Mouse (Mus musculus): Measurements from ENCODE around the gene Adam33. TPM values are rescaled to one million over a fixed set of nuclear protein-coding genes. Genes with fewer than 3 reads are reported as not detected.
"Not testable (repeated sequence)": the region's sequence is repeated elsewhere in the genome, so short reads cannot be mapped to it uniquely, and the experiment has no call there.

The Adam33 gene
- 0.36 and 0.95 TPM in 2 replicates for polyA plus RNA-seq (2014; fragmentation: Nextera tagmentation; extraction: Ambion mirVana)

DNA sequence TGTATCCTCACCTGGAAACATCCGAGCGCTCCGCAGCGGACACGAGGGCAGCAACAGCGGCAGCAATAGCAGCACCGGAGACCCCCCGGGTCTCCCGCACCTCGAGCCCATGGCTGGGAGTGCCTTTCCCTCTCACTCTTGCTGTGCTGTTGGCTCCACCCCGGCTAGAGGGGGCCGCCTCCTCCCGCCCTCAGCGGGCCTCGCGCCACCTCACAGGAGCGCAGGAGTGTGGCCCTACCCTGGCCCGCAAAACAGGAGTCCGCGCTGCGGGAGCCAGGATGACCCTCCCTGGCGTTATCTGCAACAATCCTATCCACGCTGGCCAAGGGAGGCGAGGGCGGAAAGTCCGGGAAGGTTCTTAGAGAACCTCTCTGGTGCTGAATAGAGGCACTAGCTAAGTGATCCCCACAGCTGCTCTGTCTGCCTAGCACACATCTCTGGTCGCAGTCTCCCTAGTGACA is at the start of gene Adam33:
Adam33 (minus strand) TSS at position 411 of the 461 bp plus-strand sequence.
- Histone ChIP-seq H3K9ac (ENCODE audit: low read length) (no peak within 1 kb of the TSS), H3K27me3 (ENCODE audit: control insufficient read depth, insufficient read depth, low read length) (peaks cover 6% of the 10 kb centered on the region; the same call in 1 of the 2 replicates), H3K9me3 (ENCODE audit: control insufficient read depth, low read length) (no peaks in the 10 kb centered on the region), H3K27ac (ENCODE audit: low read depth, low read length) (no peak within 1 kb of the TSS), H3K36me3 (ENCODE audit: control insufficient read depth, insufficient read depth, low read length) (no peaks in the 10 kb centered on the region), H3K4me3 (ENCODE audit: low read depth, low read length) (peak within 1 kb of the TSS; percentile 1; the same call in 1 of the 2 replicates), H3K4me1 (replicated peaks; ENCODE audit: control insufficient read depth, insufficient read depth, low read length) (no peaks in the 10 kb centered on the region), H3K4me2 (ENCODE audit: low read depth, low read length, severe bottlenecking) (peak within 1 kb of the TSS; percentile 38)
- DNase-seq (ENCODE audit: low spot score) = peak; percentile 53
- no peak for ATAC-seq (replicated peaks; ENCODE audit: low FRiP score)
- 2% methylated on average over 21 of the region's 27 CpGs for WGBS

DNA sequence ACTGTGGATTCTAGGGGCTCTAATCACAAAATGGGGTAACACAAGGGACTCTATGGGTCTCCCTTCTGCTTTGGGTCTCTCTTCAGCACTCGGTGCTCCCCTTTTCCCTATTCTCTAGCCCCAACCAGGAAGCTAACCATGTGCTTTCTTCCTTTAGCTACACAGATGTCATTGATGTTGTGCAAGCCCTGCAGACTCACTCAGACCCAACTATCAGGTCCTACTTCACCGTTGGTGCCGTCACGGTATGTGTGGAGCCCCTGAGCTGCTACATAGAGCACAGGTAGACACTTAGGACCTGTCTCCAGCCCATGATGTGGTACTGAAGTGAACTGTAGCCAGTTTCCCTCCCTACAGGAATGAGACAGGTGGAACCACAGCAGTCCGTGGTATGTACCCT is 42.4 kb upstream of the Adam33 start:
- 91% methylated on average over 5 of the region's 5 CpGs for WGBS
- no peaks in the 10 kb centered on the region for H3K9me3 ChIP-seq (ENCODE audit: control insufficient read depth, low read length)
- no peak overlapping the region for H3K27ac ChIP-seq (ENCODE audit: low read depth, low read length)
- H3K4me2 ChIP-seq (ENCODE audit: low read depth, low read length, severe bottlenecking) = no peak overlapping the region
- no peak overlapping the region for H3K4me3 ChIP-seq (ENCODE audit: low read depth, low read length)
- ATAC-seq (replicated peaks; ENCODE audit: low FRiP score) = no peak
- H3K27me3 ChIP-seq (ENCODE audit: control insufficient read depth, insufficient read depth, low read length) = no peaks in the 10 kb centered on the region
- no peaks in the 10 kb centered on the region for H3K4me1 ChIP-seq (replicated peaks; ENCODE audit: control insufficient read depth, insufficient read depth, low read length)
- H3K36me3 ChIP-seq (ENCODE audit: control insufficient read depth, insufficient read depth, low read length) = no peaks in the 10 kb centered on the region
- no peak for DNase-seq (ENCODE audit: low spot score)
- H3K9ac ChIP-seq (ENCODE audit: low read length) = no peak overlapping the region

DNA sequence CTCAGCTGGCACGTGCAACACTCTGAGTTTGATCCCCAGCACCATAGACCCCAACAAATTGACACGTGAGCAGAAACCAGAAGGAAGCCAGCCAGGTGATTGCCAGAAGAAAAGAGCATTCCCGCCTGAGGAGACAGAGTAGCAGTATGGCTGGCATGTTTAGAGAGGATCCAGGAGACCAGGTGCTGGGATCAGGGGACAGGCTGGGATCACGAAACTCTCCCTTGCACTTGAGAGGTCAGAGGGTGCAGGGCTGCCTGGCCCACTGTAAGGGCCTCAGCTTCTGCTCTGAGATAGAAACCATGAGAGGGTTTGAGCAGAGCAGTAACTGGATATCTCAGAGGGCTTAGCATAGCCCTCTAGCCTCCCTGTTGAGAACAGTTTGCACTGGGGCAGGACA is 41.4 kb upstream of the Adam33 start:
- H3K27me3 ChIP-seq (ENCODE audit: control insufficient read depth, insufficient read depth, low read length); H3K27ac ChIP-seq (ENCODE audit: low read depth, low read length); DNase-seq (ENCODE audit: low spot score); H3K4me3 ChIP-seq (ENCODE audit: low read depth, low read length); ATAC-seq (replicated peaks; ENCODE audit: low FRiP score); H3K9me3 ChIP-seq (ENCODE audit: control insufficient read depth, low read length); H3K4me2 ChIP-seq (ENCODE audit: low read depth, low read length, severe bottlenecking); H3K9ac ChIP-seq (ENCODE audit: low read length); H3K36me3 ChIP-seq (ENCODE audit: control insufficient read depth, insufficient read depth, low read length); H3K4me1 ChIP-seq (replicated peaks; ENCODE audit: control insufficient read depth, insufficient read depth, low read length): not testable (repeated sequence)
- 61% methylated on average over 4 of the region's 4 CpGs for WGBS

DNA sequence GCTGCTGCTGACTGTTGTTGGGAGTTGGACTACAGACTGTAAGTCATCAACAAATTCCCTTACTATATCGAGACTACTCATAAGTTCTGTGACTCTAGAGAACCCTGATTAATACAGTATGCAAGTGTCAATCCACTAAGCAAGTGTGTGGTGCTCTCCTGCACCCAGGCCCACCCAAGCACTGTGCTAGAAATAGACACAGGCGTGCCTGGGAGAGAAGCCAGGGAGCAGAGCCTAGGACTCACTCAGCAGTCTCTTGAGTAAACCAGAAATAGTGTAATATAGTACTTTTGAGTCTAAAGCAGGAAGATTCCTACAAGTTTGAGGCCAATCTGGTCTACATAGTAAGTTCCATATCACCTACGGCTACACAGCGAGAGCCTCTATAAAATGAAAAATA is 40.4 kb upstream of the Adam33 start:
- no peak for ATAC-seq (replicated peaks; ENCODE audit: low FRiP score)
- no peaks in the 10 kb centered on the region for H3K4me1 ChIP-seq (replicated peaks; ENCODE audit: control insufficient read depth, insufficient read depth, low read length)

GRCm38 (mm10) chr2:131101530-131101929 is 37.9 kb upstream of the Adam33 start:
- 45% methylated on average over 3 of the region's 3 CpGs for WGBS
- no peak overlapping the region for H3K27ac ChIP-seq (ENCODE audit: low read depth, low read length)
- no peaks in the 10 kb centered on the region for H3K4me1 ChIP-seq (replicated peaks; ENCODE audit: control insufficient read depth, insufficient read depth, low read length)
- H3K4me3 ChIP-seq (ENCODE audit: low read depth, low read length) = no peak overlapping the region
- no peaks in the 10 kb centered on the region for H3K9me3 ChIP-seq (ENCODE audit: control insufficient read depth, low read length)
- no peaks in the 10 kb centered on the region for H3K36me3 ChIP-seq (ENCODE audit: control insufficient read depth, insufficient read depth, low read length)
- no peaks in the 10 kb centered on the region for H3K27me3 ChIP-seq (ENCODE audit: control insufficient read depth, insufficient read depth, low read length)
- ATAC-seq (replicated peaks; ENCODE audit: low FRiP score) (no peak), DNase-seq (ENCODE audit: low spot score) (no peak)
- no peak overlapping the region for H3K9ac ChIP-seq (ENCODE audit: low read length)
- no peak overlapping the region for H3K4me2 ChIP-seq (ENCODE audit: low read depth, low read length, severe bottlenecking)

More for the DNA sequence above, 40.4 kb upstream of the Adam33 start:
- 93% methylated on average over 4 of the region's 4 CpGs for WGBS
- Histone ChIP-seq H3K27ac (ENCODE audit: low read depth, low read length) (no peak overlapping the region), H3K4me3 (ENCODE audit: low read depth, low read length) (no peak overlapping the region), H3K9me3 (ENCODE audit: control insufficient read depth, low read length) (no peaks in the 10 kb centered on the region), H3K4me2 (ENCODE audit: low read depth, low read length, severe bottlenecking) (no peak overlapping the region), H3K27me3 (ENCODE audit: control insufficient read depth, insufficient read depth, low read length) (no peaks in the 10 kb centered on the region), H3K36me3 (ENCODE audit: control insufficient read depth, insufficient read depth, low read length) (no peaks in the 10 kb centered on the region), H3K9ac (ENCODE audit: low read length) (no peak overlapping the region)
- no peak for DNase-seq (ENCODE audit: low spot score)

DNA sequence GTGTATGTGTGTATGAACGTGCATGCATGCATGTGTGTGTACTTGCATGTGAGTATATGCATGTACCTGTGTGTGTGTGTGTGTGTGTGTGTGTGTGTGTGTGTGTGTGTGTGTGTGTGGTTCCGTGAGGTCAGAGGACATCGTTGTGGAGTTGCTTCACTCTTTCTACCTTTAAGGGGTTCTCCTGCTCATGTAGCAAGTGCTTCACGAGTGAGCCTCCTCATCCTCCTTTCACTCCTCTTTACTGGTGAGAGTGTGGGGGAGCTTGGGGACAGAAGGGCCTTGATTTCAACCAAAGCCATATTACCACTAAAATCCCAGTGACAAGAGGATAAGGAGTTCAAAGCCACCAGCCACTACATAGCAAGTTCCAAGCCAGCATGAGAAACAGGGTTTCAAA is 33.5 kb upstream of the Adam33 start:
- Histone ChIP-seq H3K4me1 (replicated peaks; ENCODE audit: control insufficient read depth, insufficient read depth, low read length) (no peaks in the 10 kb centered on the region), H3K36me3 (ENCODE audit: control insufficient read depth, insufficient read depth, low read length) (no peaks in the 10 kb centered on the region), H3K9me3 (ENCODE audit: control insufficient read depth, low read length) (no peaks in the 10 kb centered on the region), H3K27ac (ENCODE audit: low read depth, low read length) (no peak overlapping the region), H3K27me3 (ENCODE audit: control insufficient read depth, insufficient read depth, low read length) (no peaks in the 10 kb centered on the region), H3K4me3 (ENCODE audit: low read depth, low read length) (no peak overlapping the region), H3K9ac (ENCODE audit: low read length) (no peak overlapping the region), H3K4me2 (ENCODE audit: low read depth, low read length, severe bottlenecking) (no peak overlapping the region)
- DNase-seq (ENCODE audit: low spot score) = no peak
- ATAC-seq (replicated peaks; ENCODE audit: low FRiP score) = no peak
- 76% methylated on average over 4 of the region's 4 CpGs for WGBS

DNA sequence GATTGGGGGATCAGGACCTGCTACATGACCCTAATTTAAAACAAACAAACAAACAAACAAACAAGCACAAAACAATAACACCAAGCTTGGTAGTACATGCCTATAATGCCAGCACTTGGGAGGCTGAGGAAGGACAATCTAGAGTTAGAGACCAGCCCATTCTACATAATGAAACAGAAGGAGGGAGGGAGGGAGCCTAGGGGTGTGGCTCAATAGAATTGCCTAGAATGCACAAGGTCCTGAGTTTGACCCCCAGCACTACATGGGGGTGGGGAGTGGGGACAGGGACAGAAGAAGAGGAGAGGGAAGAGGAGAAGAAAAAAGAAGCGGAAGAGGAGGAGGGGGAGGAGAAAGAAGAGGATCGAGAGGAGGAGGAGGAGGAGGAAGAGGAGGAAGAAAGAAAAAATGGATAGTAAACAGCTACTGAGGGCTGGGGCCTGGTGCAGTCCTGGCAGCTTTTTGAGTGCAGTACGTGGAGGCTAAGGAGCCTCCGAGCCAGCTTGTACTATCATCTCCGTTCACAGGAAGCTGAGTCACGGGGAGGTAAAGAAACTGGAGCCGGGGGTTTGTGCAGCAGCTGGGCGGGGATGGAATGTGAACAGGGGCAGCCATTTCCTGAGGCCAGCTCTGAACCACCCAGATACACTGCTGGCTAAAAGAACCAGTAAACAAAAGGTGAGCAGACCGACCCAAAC is 32.6 kb upstream of the Adam33 start:
- Histone ChIP-seq H3K4me2 (ENCODE audit: low read depth, low read length, severe bottlenecking) (no peak overlapping the region), H3K9ac (ENCODE audit: low read length) (peak overlapping the region; percentile 41; the same call in 1 of the 2 replicates)

GRCm38 (mm10) chr2:131094823-131095222 is 31.2 kb upstream of the Adam33 start:
- H3K9me3 ChIP-seq (ENCODE audit: control insufficient read depth, low read length) = no peaks in the 10 kb centered on the region
- ATAC-seq (replicated peaks; ENCODE audit: low FRiP score) = 0 out of 2 replicates have a peak, but pooled peaks have one; percentile 21
- H3K4me1 ChIP-seq (replicated peaks; ENCODE audit: control insufficient read depth, insufficient read depth, low read length) = no peaks in the 10 kb centered on the region
- no peak overlapping the region for H3K9ac ChIP-seq (ENCODE audit: low read length)
- no peak overlapping the region for H3K4me2 ChIP-seq (ENCODE audit: low read depth, low read length, severe bottlenecking)
- 0% methylated on average over 1 of the region's 1 CpGs for WGBS
- no peak overlapping the region for H3K27ac ChIP-seq (ENCODE audit: low read depth, low read length)
- peak; percentile 88 for DNase-seq (ENCODE audit: low spot score)
- H3K36me3 ChIP-seq (ENCODE audit: control insufficient read depth, insufficient read depth, low read length) = no peaks in the 10 kb centered on the region
- H3K27me3 ChIP-seq (ENCODE audit: control insufficient read depth, insufficient read depth, low read length) = no peaks in the 10 kb centered on the region
- no peak overlapping the region for H3K4me3 ChIP-seq (ENCODE audit: low read depth, low read length)

More for the DNA sequence above, 32.6 kb upstream of the Adam33 start:
- no peaks in the 10 kb centered on the region for H3K9me3 ChIP-seq (ENCODE audit: control insufficient read depth, low read length)
- ATAC-seq (replicated peaks; ENCODE audit: low FRiP score) (peak; percentile 33), DNase-seq (ENCODE audit: low spot score) (peak; percentile 68)
- H3K36me3 ChIP-seq (ENCODE audit: control insufficient read depth, insufficient read depth, low read length) = no peaks in the 10 kb centered on the region
- 20% methylated on average over 9 of the region's 9 CpGs for WGBS
- H3K27me3 ChIP-seq (ENCODE audit: control insufficient read depth, insufficient read depth, low read length) = no peaks in the 10 kb centered on the region
- H3K4me3 ChIP-seq (ENCODE audit: low read depth, low read length) = no peak overlapping the region
- H3K4me1 ChIP-seq (replicated peaks; ENCODE audit: control insufficient read depth, insufficient read depth, low read length) = no peaks in the 10 kb centered on the region
- peak overlapping the region; percentile 50; the same call in 1 of the 2 replicates for H3K27ac ChIP-seq (ENCODE audit: low read depth, low read length)

GRCm38 (mm10) chr2:131093577-131093976 is 30.0 kb upstream of the Adam33 start:
- Histone ChIP-seq H3K36me3 (ENCODE audit: control insufficient read depth, insufficient read depth, low read length) (no peaks in the 10 kb centered on the region), H3K9ac (ENCODE audit: low read length) (no peak overlapping the region), H3K4me2 (ENCODE audit: low read depth, low read length, severe bottlenecking) (no peak overlapping the region), H3K4me1 (replicated peaks; ENCODE audit: control insufficient read depth, insufficient read depth, low read length) (no peaks in the 10 kb centered on the region), H3K27ac (ENCODE audit: low read depth, low read length) (no peak overlapping the region), H3K9me3 (ENCODE audit: control insufficient read depth, low read length) (no peaks in the 10 kb centered on the region), H3K27me3 (ENCODE audit: control insufficient read depth, insufficient read depth, low read length) (no peaks in the 10 kb centered on the region), H3K4me3 (ENCODE audit: low read depth, low read length) (no peak overlapping the region)
- 90% methylated on average over 5 of the region's 5 CpGs for WGBS
- DNase-seq (ENCODE audit: low spot score) = no peak
- no peak for ATAC-seq (replicated peaks; ENCODE audit: low FRiP score)
